Mouse (Mus musculus) testis, adult 2 months (tissue): Measurements from ENCODE around the gene Gtf3c1.

Source experiments
- CTCF ChIP-seq: fragments of 200-500 bp; IDR thresholded peaks from 2 replicates; pipeline ENCODE4 v1.5.1; 2012; ENCODE audit warnings: low read depth, mild to moderate bottlenecking, inconsistent platforms, low read length, moderate library complexity; ENCODE audit not compliant: control insufficient read depth, insufficient read depth, insufficient replicate concordance
- POLR2A ChIP-seq: fragments of 200-500 bp; IDR thresholded peaks from 2 replicates; pipeline ENCODE4 v1.6.1; 2012; ENCODE audit warnings: low read depth, mild to moderate bottlenecking, inconsistent platforms, low read length, moderate library complexity; ENCODE audit not compliant: control insufficient read depth

DNA sequence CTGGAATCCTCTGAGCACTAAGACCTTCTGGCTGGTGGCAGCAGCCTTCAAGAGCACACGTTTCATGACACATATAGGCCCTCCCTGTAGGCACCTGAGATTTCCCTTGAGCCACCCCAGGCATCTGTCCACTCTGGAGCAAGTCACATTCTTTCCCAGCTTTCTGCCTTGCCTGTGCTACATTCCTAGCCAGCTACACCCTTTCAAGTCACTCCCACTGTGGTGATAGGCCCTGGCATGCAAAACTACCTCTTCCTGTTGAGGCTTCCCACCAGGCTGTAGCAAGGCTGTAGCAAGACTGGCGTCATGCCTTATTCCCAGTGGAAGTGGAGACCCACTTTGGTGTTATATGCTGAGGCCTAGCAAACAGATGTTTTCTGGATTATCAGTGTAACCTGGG, 9.1 kb upstream of the Gtf3c1 start:
- TF ChIP-seq CTCF: no peak
- TF ChIP-seq POLR2A: no peak
